Mouse (Mus musculus) stomach, postnatal 0 days (tissue): Measurements from ENCODE around the gene Mgat4e.

Source experiments
- CTCF ChIP-seq: IDR thresholded peaks from 2 replicates; pipeline ENCODE4 v1.5.1; 2016; ENCODE audit warnings: antibody characterized with exemption, low read depth, mild to moderate bottlenecking, moderate library complexity
- EP300 ChIP-seq: optimal IDR thresholded peaks from 2 replicates; pipeline ENCODE3; 2016; ENCODE audit warnings: antibody characterized with exemption

DNA sequence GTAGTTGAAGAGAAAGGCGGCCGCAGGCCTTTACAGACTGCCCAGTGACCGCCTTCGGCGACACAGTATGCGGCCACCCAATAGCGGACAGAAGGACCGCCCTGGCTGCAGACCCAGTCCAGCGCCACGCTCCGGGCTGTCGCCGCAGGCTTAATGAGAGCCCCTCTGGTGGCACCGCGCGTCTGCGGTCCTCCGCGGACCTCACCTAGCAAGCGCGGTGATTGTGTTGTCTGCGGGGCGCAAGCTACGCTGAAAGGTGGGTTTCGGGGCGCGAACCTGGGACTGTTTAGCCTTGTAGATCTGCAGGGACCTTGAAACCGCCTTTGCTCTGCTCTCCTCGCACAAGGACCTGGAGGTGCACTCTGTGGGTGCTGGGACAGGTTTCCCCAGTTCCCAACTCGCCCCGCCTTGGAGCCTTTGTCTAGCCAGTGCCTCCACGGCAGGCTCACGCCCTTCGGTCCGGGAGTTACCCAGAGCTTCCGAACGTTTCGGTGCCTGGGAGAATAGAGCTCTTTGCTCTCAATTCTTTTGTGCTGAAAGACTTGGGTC is 36.1 kb downstream of the Mgat4e start:
- no peak for TF ChIP-seq CTCF
- TF ChIP-seq EP300 = no peak
